Mouse (Mus musculus) heart, postnatal 0 days (tissue): ENCODE measurements around the gene Tmem79. TPM values are rescaled to one million over a fixed set of nuclear protein-coding genes. Genes with fewer than 3 reads are reported as not detected.
A peak's percentile ranks its signal among the peaks of the same experiment; 100 is the strongest.

ENCODE experiments used
- ATAC-seq: fragments of 200-750 bp; cut with Nextera tagmentation; 2 replicates; pipeline ENCODE4 v1.8.0; 2017; ENCODE audit warnings: low read depth, moderate number of reproducible peaks, moderate library complexity; ENCODE audit not compliant: insufficient read depth
- DNase-seq: peaks from one replicate; pipeline ENCODE4 v3.0.0-alpha.2; 2016; ENCODE audit warnings: low spot score
- H3K27ac ChIP-seq: fragments of 300-500 bp; sonication (generic); 2 replicates; pipeline ENCODE4 v1.5.1; 2014; ENCODE audit warnings: low read depth, mild to moderate bottlenecking
- H3K27me3 ChIP-seq: fragments of 300-500 bp; sonication (generic); 2 replicates; pipeline ENCODE4 v1.6.1; 2014; ENCODE audit warnings: low read length, mixed read lengths; ENCODE audit not compliant: control insufficient read depth, insufficient read depth
- H3K36me3 ChIP-seq: fragments of 300-500 bp; sonication (generic); replicated peaks from 2 replicates; pipeline ENCODE4 v1.6.1; 2014; ENCODE audit warnings: low read length, mixed read lengths; ENCODE audit not compliant: control insufficient read depth, insufficient read depth
- H3K4me1 ChIP-seq: fragments of 300-500 bp; sonication (generic); 2 replicates; pipeline ENCODE4 v1.6.1; 2014; ENCODE audit warnings: antibody characterized with exemption; ENCODE audit not compliant: control insufficient read depth, insufficient read depth
- H3K4me2 ChIP-seq: fragments of 300-500 bp; sonication (generic); 2 replicates; pipeline ENCODE4 v1.6.1; 2014; ENCODE audit warnings: low read depth, mild to moderate bottlenecking, low read length, moderate library complexity
- H3K4me3 ChIP-seq: fragments of 300-500 bp; sonication (generic); 2 replicates; pipeline ENCODE4 v1.5.1; 2014; ENCODE audit warnings: low read depth, low read length
- H3K9ac ChIP-seq: fragments of 300-500 bp; sonication (generic); replicated peaks from 2 replicates; pipeline ENCODE4 v1.6.1; 2014; ENCODE audit warnings: low read depth, low read length, mixed read lengths
- H3K9me3 ChIP-seq: fragments of 300-500 bp; sonication (generic); replicated peaks from 2 replicates; pipeline ENCODE4 v1.6.1; 2016; ENCODE audit warnings: low read length; ENCODE audit not compliant: control insufficient read depth
- CTCF ChIP-seq: IDR thresholded peaks from 2 replicates; pipeline ENCODE4 v1.5.1; 2016; ENCODE audit warnings: antibody characterized with exemption, control low read depth, low read depth
- EP300 ChIP-seq: IDR thresholded peaks from 2 replicates; pipeline ENCODE4 v1.6.1; 2016; ENCODE audit warnings: antibody characterized with exemption, low read depth
- WGBS: fragments of 180-500 bp; shearing (Covaris S2); extraction: QIAGEN DNeasy Blood & Tissue Kit; methylation state at CpG from one replicate; pipeline ENCODE4 v1.1.7; 2014; 5-methylcytosine and 5-hydroxymethylcytosine counted together
- polyA plus RNA-seq: library from polyadenylated mRNA; unstranded; fragments of >200 nt; fragmentation: Nextera tagmentation; extraction: Ambion mirVana; gene quantifications from 2 replicates; pipeline ENCODE4 v1.2.1, GENCODE M21; 2015
- total RNA-seq: library from RNA; depleted of rRNA; stranded (reverse); fragments of >200 nt; gene quantifications from 2 replicates; pipeline ENCODE4 v1.2.3, GENCODE M21; 2014; ENCODE audit warnings: low replicate concordance

Gene Tmem79
- total and polyA plus RNA-seq, 2 experiments from 2014 or later: 1.6 to 3.7 TPM

- WGBS: 87% methylated on average over 8 of the region's 8 CpGs
Measured at GRCm38 (mm10) chr3:88354396-88355165, 18.6 kb upstream of the Tmem79 start.

GRCm38 (mm10) chr3:88352907-88353306 is 17.0 kb upstream of the Tmem79 start:
- no peak for ATAC-seq

More at GRCm38 (mm10) chr3:88354396-88355165, 18.6 kb upstream of the Tmem79 start:
- peaks cover 100% of the 10 kb centered on the region for H3K36me3 ChIP-seq
- no peaks in the 10 kb centered on the region for H3K9me3 ChIP-seq
- H3K4me3 ChIP-seq: no peak overlapping the region
- H3K27ac ChIP-seq: no peak overlapping the region
- no peak for DNase-seq
- no peak overlapping the region for H3K4me2 ChIP-seq
- H3K4me1 ChIP-seq: no peaks in the 10 kb centered on the region
- TF ChIP-seq CTCF (peak; percentile 12; the same call in 1 of the 2 replicates), EP300 (no peak)
- ATAC-seq: no peak
- H3K27me3 ChIP-seq: no peaks in the 10 kb centered on the region
- no peak overlapping the region for H3K9ac ChIP-seq

GRCm38 (mm10) chr3:88350732-88351131 is 14.8 kb upstream of the Tmem79 start:
- DNase-seq (no peak), ATAC-seq (no peak)
- 65% methylated on average over 13 of the region's 13 CpGs for WGBS
- no peak overlapping the region for H3K27ac ChIP-seq
- no peak overlapping the region for H3K4me2 ChIP-seq
- peaks cover 100% of the 10 kb centered on the region for H3K36me3 ChIP-seq
- no peaks in the 10 kb centered on the region for H3K9me3 ChIP-seq
- no peaks in the 10 kb centered on the region for H3K4me1 ChIP-seq
- H3K4me3 ChIP-seq: no peak overlapping the region
- no peak overlapping the region for H3K9ac ChIP-seq
- no peaks in the 10 kb centered on the region for H3K27me3 ChIP-seq
- TF ChIP-seq CTCF (no peak), EP300 (no peak)

More at GRCm38 (mm10) chr3:88352907-88353306, 17.0 kb upstream of the Tmem79 start:
- Histone ChIP-seq H3K27me3 (no peaks in the 10 kb centered on the region), H3K27ac (no peak overlapping the region), H3K9me3 (no peaks in the 10 kb centered on the region), H3K4me1 (no peaks in the 10 kb centered on the region), H3K4me3 (no peak overlapping the region), H3K36me3 (peaks cover 100% of the 10 kb centered on the region), H3K4me2 (no peak overlapping the region), H3K9ac (no peak overlapping the region)
- WGBS: 83% methylated on average over 9 of the region's 9 CpGs
- DNase-seq: no peak
- TF ChIP-seq CTCF (no peak), EP300 (no peak)

DNA sequence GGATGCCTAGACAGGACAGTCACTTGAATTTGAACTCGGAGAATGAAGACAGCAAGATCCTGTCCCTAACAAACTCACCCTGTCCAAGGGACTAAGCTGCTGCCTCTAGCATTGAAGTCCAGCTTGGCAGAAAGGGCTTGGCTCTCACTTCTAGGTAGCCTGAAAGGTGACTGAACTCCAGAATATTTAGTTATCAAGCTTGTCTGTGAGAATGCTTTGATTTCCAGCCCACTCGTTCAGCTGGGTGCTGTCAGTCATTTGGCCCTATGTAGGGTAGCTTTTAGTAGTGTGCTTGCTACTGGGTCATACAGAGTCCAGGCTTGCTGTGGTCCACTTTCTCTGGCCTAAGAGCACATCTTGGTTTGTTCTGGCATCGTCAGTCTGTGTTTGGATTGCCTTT is 3.1 kb upstream of the Tmem79 start:
- H3K36me3 ChIP-seq: peaks cover 29% of the 10 kb centered on the region
- no peak overlapping the region for H3K4me3 ChIP-seq
- no peaks in the 10 kb centered on the region for H3K9me3 ChIP-seq
- peak overlapping the region; percentile 8; the same call in 1 of the 2 replicates for H3K27ac ChIP-seq
- 62% methylated on average over 3 of the region's 3 CpGs for WGBS
- peaks cover 17% of the 10 kb centered on the region for H3K4me1 ChIP-seq
- ATAC-seq (no peak), DNase-seq (no peak)
- H3K27me3 ChIP-seq: no peaks in the 10 kb centered on the region
- H3K9ac ChIP-seq: no peak overlapping the region
- TF ChIP-seq CTCF (no peak), EP300 (no peak)
- H3K4me2 ChIP-seq: no peak overlapping the region

DNA sequence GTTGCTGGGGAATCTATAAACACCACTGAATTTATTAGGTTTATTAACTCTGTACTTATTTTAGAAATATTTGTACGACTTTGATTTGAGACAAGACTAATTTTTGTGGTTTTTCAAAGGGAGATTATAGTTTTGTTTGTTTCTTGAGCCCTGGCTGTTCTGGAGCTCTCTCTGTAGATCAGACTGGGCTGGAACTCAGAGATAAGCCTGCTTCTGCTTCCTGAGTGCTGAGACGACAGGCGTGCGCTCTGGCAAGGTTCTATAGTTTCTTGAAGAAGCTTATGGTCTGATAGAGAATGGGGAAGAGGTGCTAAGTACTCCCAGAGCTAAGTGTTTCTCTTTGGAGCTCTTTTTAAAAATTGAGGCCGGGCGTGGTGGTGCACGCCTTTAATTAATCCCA is 2.4 kb upstream of the Tmem79 start:
- TF ChIP-seq CTCF (no peak), EP300 (no peak)
- WGBS: 78% methylated on average over 7 of the region's 7 CpGs
- Histone ChIP-seq H3K4me3 (no peak overlapping the region), H3K9ac (no peak overlapping the region), H3K27ac (no peak overlapping the region), H3K4me2 (no peak overlapping the region), H3K9me3 (no peaks in the 10 kb centered on the region), H3K4me1 (peaks cover 17% of the 10 kb centered on the region), H3K27me3 (no peaks in the 10 kb centered on the region), H3K36me3 (peaks cover 22% of the 10 kb centered on the region)
- DNase-seq: no peak
- no peak for ATAC-seq
